Mouse (Mus musculus): ENCODE results near the gene AI481877. TPM values are rescaled to one million over a fixed set of nuclear protein-coding genes. Genes with fewer than 3 reads are reported as not detected.

AI481877 gene
- polyA plus RNA-seq, 1 experiment from 2014 or later = not detected

- Histone ChIP-seq H3K9ac (replicated peaks; ENCODE audit: low read depth) (no peak overlapping the region), H3K36me3 (ENCODE audit: insufficient read depth, low read length) (no peaks in the 10 kb centered on the region), H3K27ac (ENCODE audit: low read length) (no peak overlapping the region), H3K4me1 (ENCODE audit: insufficient read depth, low read depth, low read length) (no peaks in the 10 kb centered on the region), H3K27me3 (replicated peaks; ENCODE audit: insufficient read depth, low read length) (no peaks in the 10 kb centered on the region), H3K4me3 (ENCODE audit: low read depth, low read length) (no peak overlapping the region), H3K9me3 (ENCODE audit: low read length) (no peaks in the 10 kb centered on the region), H3K4me2 (replicated peaks; ENCODE audit: low read depth, low read length) (no peak overlapping the region)
- WGBS = 83% methylated on average over 4 of the region's 4 CpGs
- TF ChIP-seq CTCF (IDR thresholded peaks at IDR 0.05) (no peak), EP300 (IDR thresholded peaks at IDR 0.05) (no peak)
- DNase-seq (ENCODE audit: low spot score) (no peak), ATAC-seq (no peak)
Measured at GRCm38 (mm10) chr4:59108721-59109120, 30.1 kb downstream of the AI481877 start.

GRCm38 (mm10) chr4:59107886-59108285, 30.9 kb downstream of the AI481877 start:
- no peaks in the 10 kb centered on the region for H3K36me3 ChIP-seq (ENCODE audit: insufficient read depth, low read length)
- no peaks in the 10 kb centered on the region for H3K4me1 ChIP-seq (ENCODE audit: insufficient read depth, low read depth, low read length)
- no peak for TF ChIP-seq EP300 (IDR thresholded peaks at IDR 0.05)
- H3K9me3 ChIP-seq (ENCODE audit: low read length) = no peaks in the 10 kb centered on the region
- H3K27ac ChIP-seq (ENCODE audit: low read length) = no peak overlapping the region
- no peaks in the 10 kb centered on the region for H3K27me3 ChIP-seq (replicated peaks; ENCODE audit: insufficient read depth, low read length)
- no peak overlapping the region for H3K4me3 ChIP-seq (ENCODE audit: low read depth, low read length)
- no peak overlapping the region for H3K9ac ChIP-seq (replicated peaks; ENCODE audit: low read depth)
- WGBS = 59% methylated on average over 2 of the region's 2 CpGs
- ATAC-seq (no peak), DNase-seq (ENCODE audit: low spot score) (no peak)
- H3K4me2 ChIP-seq (replicated peaks; ENCODE audit: low read depth, low read length) = no peak overlapping the region

GRCm38 (mm10) chr4:59106661-59107060, 32.1 kb downstream of the AI481877 start:
- Histone ChIP-seq H3K27ac (ENCODE audit: low read length) (no peak overlapping the region), H3K4me3 (ENCODE audit: low read depth, low read length) (no peak overlapping the region), H3K36me3 (ENCODE audit: insufficient read depth, low read length) (no peaks in the 10 kb centered on the region), H3K4me2 (replicated peaks; ENCODE audit: low read depth, low read length) (no peak overlapping the region), H3K9ac (replicated peaks; ENCODE audit: low read depth) (no peak overlapping the region), H3K9me3 (ENCODE audit: low read length) (no peaks in the 10 kb centered on the region), H3K4me1 (ENCODE audit: insufficient read depth, low read depth, low read length) (no peaks in the 10 kb centered on the region), H3K27me3 (replicated peaks; ENCODE audit: insufficient read depth, low read length) (no peaks in the 10 kb centered on the region)
- DNase-seq (ENCODE audit: low spot score) (no peak), ATAC-seq (no peak)
- no peak for TF ChIP-seq CTCF (IDR thresholded peaks at IDR 0.05)
- no peak for TF ChIP-seq EP300 (IDR thresholded peaks at IDR 0.05)
- 69% methylated on average over 5 of the region's 5 CpGs for WGBS

GRCm38 (mm10) chr4:59104166-59104565, 34.6 kb downstream of the AI481877 start:
- Histone ChIP-seq H3K27ac (ENCODE audit: low read length) (no peak overlapping the region), H3K9me3 (ENCODE audit: low read length) (no peaks in the 10 kb centered on the region), H3K4me1 (ENCODE audit: insufficient read depth, low read depth, low read length) (no peaks in the 10 kb centered on the region), H3K4me2 (replicated peaks; ENCODE audit: low read depth, low read length) (no peak overlapping the region), H3K27me3 (replicated peaks; ENCODE audit: insufficient read depth, low read length) (no peaks in the 10 kb centered on the region), H3K4me3 (ENCODE audit: low read depth, low read length) (no peak overlapping the region), H3K9ac (replicated peaks; ENCODE audit: low read depth) (no peak overlapping the region), H3K36me3 (ENCODE audit: insufficient read depth, low read length) (no peaks in the 10 kb centered on the region)
- no peak for DNase-seq (ENCODE audit: low spot score)
- WGBS = 87% methylated on average over 2 of the region's 2 CpGs
- no peak for ATAC-seq
- TF ChIP-seq EP300 (IDR thresholded peaks at IDR 0.05) = no peak
- no peak for TF ChIP-seq CTCF (IDR thresholded peaks at IDR 0.05)

GRCm38 (mm10) chr4:59096393-59096792, 42.4 kb downstream of the AI481877 start:
- TF ChIP-seq CTCF (IDR thresholded peaks at IDR 0.05) = peak; percentile 99
- no peak for TF ChIP-seq EP300 (IDR thresholded peaks at IDR 0.05)
- H3K4me2 ChIP-seq (replicated peaks; ENCODE audit: low read depth, low read length) = no peak overlapping the region
- peak; percentile 93 for DNase-seq (ENCODE audit: low spot score)
- H3K9ac ChIP-seq (replicated peaks; ENCODE audit: low read depth) = no peak overlapping the region
- no peaks in the 10 kb centered on the region for H3K9me3 ChIP-seq (ENCODE audit: low read length)
- H3K27me3 ChIP-seq (replicated peaks; ENCODE audit: insufficient read depth, low read length) = no peaks in the 10 kb centered on the region
- H3K4me3 ChIP-seq (ENCODE audit: low read depth, low read length) = no peak overlapping the region
- no peak overlapping the region for H3K27ac ChIP-seq (ENCODE audit: low read length)
- peak; percentile 75 for ATAC-seq
- no peaks in the 10 kb centered on the region for H3K36me3 ChIP-seq (ENCODE audit: insufficient read depth, low read length)
- no peaks in the 10 kb centered on the region for H3K4me1 ChIP-seq (ENCODE audit: insufficient read depth, low read depth, low read length)

GRCm38 (mm10) chr4:59089391-59089790, 49.4 kb downstream of the AI481877 start:
- H3K27me3 ChIP-seq (replicated peaks; ENCODE audit: insufficient read depth, low read length) = no peaks in the 10 kb centered on the region
- ATAC-seq = no peak
- no peaks in the 10 kb centered on the region for H3K36me3 ChIP-seq (ENCODE audit: insufficient read depth, low read length)
- TF ChIP-seq CTCF (IDR thresholded peaks at IDR 0.05) (no peak), EP300 (IDR thresholded peaks at IDR 0.05) (no peak)
- 16% methylated on average over 1 of the region's 1 CpGs for WGBS
- H3K27ac ChIP-seq (ENCODE audit: low read length) = no peak overlapping the region
- H3K4me1 ChIP-seq (ENCODE audit: insufficient read depth, low read depth, low read length) = no peaks in the 10 kb centered on the region
- no peak overlapping the region for H3K4me2 ChIP-seq (replicated peaks; ENCODE audit: low read depth, low read length)
- no peak overlapping the region for H3K9ac ChIP-seq (replicated peaks; ENCODE audit: low read depth)
- no peak for DNase-seq (ENCODE audit: low spot score)
- no peaks in the 10 kb centered on the region for H3K9me3 ChIP-seq (ENCODE audit: low read length)
- no peak overlapping the region for H3K4me3 ChIP-seq (ENCODE audit: low read depth, low read length)

GRCm38 (mm10) chr4:59083430-59083829, 55.4 kb downstream of the AI481877 start:
- ATAC-seq = no peak
- Histone ChIP-seq H3K4me1 (ENCODE audit: insufficient read depth, low read depth, low read length) (no peaks in the 10 kb centered on the region), H3K27ac (ENCODE audit: low read length) (no peak overlapping the region), H3K4me3 (ENCODE audit: low read depth, low read length) (no peak overlapping the region), H3K4me2 (replicated peaks; ENCODE audit: low read depth, low read length) (no peak overlapping the region), H3K9me3 (ENCODE audit: low read length) (no peaks in the 10 kb centered on the region), H3K36me3 (ENCODE audit: insufficient read depth, low read length) (no peaks in the 10 kb centered on the region), H3K27me3 (replicated peaks; ENCODE audit: insufficient read depth, low read length) (no peaks in the 10 kb centered on the region), H3K9ac (replicated peaks; ENCODE audit: low read depth) (no peak overlapping the region)
- DNase-seq (ENCODE audit: low spot score) = no peak
- TF ChIP-seq EP300 (IDR thresholded peaks at IDR 0.05) = no peak
- TF ChIP-seq CTCF (IDR thresholded peaks at IDR 0.05) = no peak
- WGBS = 76% methylated on average over 2 of the region's 2 CpGs

Measured in lung, postnatal 0 days (tissue).